Mouse (Mus musculus) liver, embryonic 14.5 days (tissue): ENCODE results near the gene Engase.

Source experiments
- CTCF ChIP-seq: IDR thresholded peaks from 2 replicates; pipeline ENCODE4 v1.5.1; 2016; ENCODE audit warnings: antibody characterized with exemption, low read depth, control low read depth
- EP300 ChIP-seq: IDR thresholded peaks from 2 replicates; pipeline ENCODE4 v1.6.1; 2016; ENCODE audit warnings: antibody characterized with exemption, low read depth

DNA sequence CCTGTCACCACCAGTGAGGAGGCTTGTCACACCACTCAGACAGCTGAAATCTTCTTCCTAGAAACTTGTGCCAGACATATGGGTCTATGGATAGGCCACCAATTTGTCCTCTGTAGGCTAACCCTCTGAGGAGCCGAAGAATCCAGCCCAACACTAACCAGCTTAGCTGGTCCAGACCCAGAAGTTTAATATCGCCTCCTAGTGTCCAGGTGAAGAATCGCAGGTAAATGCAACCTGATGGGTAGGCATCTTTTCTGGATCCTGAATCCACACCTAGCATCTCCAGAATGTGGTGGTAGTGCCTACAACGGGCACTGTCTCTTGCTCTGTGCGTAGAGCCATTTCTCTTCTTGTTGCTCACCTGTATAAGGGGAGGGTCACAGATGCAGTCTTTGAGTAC, 43.6 kb downstream of the Engase start:
- TF ChIP-seq EP300 (no peak), CTCF (peak; percentile 64)
